Mouse (Mus musculus) monocyte, adult 5-6 weeks (primary cell): ENCODE measurements around the gene Pcnp. TPM values are rescaled to one million over a fixed set of nuclear protein-coding genes. Genes with fewer than 3 reads are reported as not detected.

ENCODE experiments used
- ATAC-seq: fragments of 153-309, 156-312 bp; replicated peaks from 2 replicates; pipeline ENCODE4 v1.8.0; 2017; ENCODE audit warnings: mild to moderate bottlenecking; ENCODE audit not compliant: low TSS enrichment, insufficient number of reproducible peaks, severe bottlenecking, poor library complexity, low FRiP score
- total RNA-seq: library from RNA; stranded (forward); fragments of 200-1000, 200-491, 200-594 nt; gene quantifications from 3 replicates; pipeline ENCODE4 v1.2.3, GENCODE M21; 2017

Gene Pcnp
- total RNA-seq, 1 experiment from 2014 or later, result 153 TPM

- no peak for ATAC-seq
These were observed 8.6 kb upstream of the Pcnp start for GRCm38 (mm10) chr16:56038090-56038489.

- ATAC-seq, result peak; percentile 97
These were observed 7.8 kb upstream of the Pcnp start, which contains the start of gene Trmt10c for GRCm38 (mm10) chr16:56037138-56038010. Trmt10c (minus strand) TSS chr16:56037819.

GRCm38 (mm10) chr16:56036501-56036900 is 7.0 kb upstream of the Pcnp start:
- no peak for ATAC-seq

- no peak for ATAC-seq
These were observed 5.0 kb upstream of the Pcnp start for GRCm38 (mm10) chr16:56034566-56034965.

GRCm38 (mm10) chr16:56028722-56029551 is 602 bp downstream of the Pcnp start:
- ATAC-seq, result peak; percentile 27; the same call in 1 of the 2 replicates

GRCm38 (mm10) chr16:56027854-56028629 is 1.5 kb downstream of the Pcnp start:
- no peak for ATAC-seq

GRCm38 (mm10) chr16:56019660-56020059 is 9.9 kb downstream of the Pcnp start:
- ATAC-seq, result no peak

GRCm38 (mm10) chr16:56014076-56014475 is 15.5 kb downstream of the Pcnp start:
- ATAC-seq, result no peak

GRCm38 (mm10) chr16:56012789-56013743 is 16.5 kb downstream of the Pcnp start:
- ATAC-seq, result no peak

GRCm38 (mm10) chr16:56008862-56009261 is 20.7 kb downstream of the Pcnp start:
- no peak for ATAC-seq

GRCm38 (mm10) chr16:56006798-56007197 is 22.7 kb downstream of the Pcnp start:
- ATAC-seq, result no peak

- ATAC-seq, result no peak
These were observed 35.3 kb downstream of the Pcnp start for GRCm38 (mm10) chr16:55994235-55994634.

GRCm38 (mm10) chr16:55990311-55990710 is 39.2 kb downstream of the Pcnp start:
- ATAC-seq, result no peak

GRCm38 (mm10) chr16:55986001-55986400 is 43.5 kb downstream of the Pcnp start:
- no peak for ATAC-seq

GRCm38 (mm10) chr16:55974903-55975285 is 54.6 kb downstream of the Pcnp start:
- peak; percentile 56 for ATAC-seq

- ATAC-seq, result peak; percentile 74
These were observed 55.2 kb downstream of the Pcnp start for GRCm38 (mm10) chr16:55974256-55974902.
